Mouse (Mus musculus): Measurements from ENCODE around the gene Btbd1.

- TF ChIP-seq CTCF (IDR thresholded peaks at IDR 0.05; ENCODE audit: low read depth, low read length) = no peak
- TF ChIP-seq POLR2A (IDR thresholded peaks at IDR 0.05; ENCODE audit: extremely low read depth, insufficient read depth, low read length) = no peak
Measured at GRCm38 (mm10) chr7:81842998-81843397, 13.8 kb upstream of the Btbd1 start.

All from liver, adult 2 months (tissue).